Mouse (Mus musculus): ENCODE measurements around the gene AC134908.4. TPM values are rescaled to one million over a fixed set of nuclear protein-coding genes. Genes with fewer than 3 reads are reported as not detected.

Gene AC134908.4
- total RNA-seq (2021), result not detected
- long read RNA-seq, experiment 1, result 0 reads
- long read RNA-seq, experiment 2, result 0 reads

DNA sequence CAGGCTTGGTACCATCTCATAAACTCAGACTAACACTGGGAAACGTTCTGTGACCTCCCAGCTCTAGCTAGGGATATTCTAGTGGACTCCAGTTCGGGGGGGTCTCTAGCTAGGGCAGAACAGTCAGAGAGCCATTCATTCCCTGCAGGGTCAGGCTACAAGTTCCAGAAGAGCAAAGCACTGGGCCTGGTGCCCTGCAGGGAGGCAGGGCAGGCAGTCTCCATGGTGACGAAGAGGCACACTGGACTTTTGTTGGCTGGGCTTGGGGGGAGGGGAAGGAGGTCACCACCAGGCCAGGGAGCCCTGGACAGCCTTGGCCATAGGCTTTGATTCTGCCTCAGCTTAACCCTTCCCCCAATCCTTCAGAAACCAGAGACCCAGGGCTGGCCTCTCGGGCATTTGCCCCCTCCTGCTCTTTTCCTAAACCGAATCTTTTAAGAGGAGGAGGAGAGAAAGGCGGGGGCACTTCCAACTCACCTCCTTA lies at the start of gene AC134908.4:
Gene AC134908.4, minus strand, starts transcription at position 51 of the 484 bp plus-strand sequence.
- no peak for DNase-seq

DNA sequence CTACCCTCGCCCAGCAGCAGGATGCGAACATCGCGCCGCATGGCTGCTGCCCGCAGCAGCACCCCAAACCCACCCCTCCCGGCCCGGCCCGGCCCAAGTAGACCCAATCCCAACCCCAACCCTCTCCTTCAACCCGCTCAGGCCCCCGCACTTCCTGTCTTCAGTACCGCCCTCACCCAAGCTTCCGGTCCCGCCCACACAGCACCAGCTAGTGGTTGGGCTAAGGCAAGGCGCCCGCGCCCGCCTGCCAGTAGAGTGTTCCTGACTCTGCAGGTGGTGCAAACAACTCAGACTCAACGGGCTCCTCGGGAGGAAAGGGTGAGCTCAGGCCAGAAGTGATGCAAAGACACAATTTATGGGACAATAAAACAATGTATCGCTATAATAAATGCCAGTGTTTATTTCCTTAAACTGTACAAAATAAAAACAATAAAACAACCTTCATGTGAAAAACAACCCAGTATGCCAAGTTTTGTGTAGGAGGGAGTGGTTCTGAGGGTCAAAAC lies 49.0 kb upstream of the AC134908.4 start, which contains the start of gene Rhot2:
Gene Rhot2, minus strand, starts transcription at position 456 of the 506 bp plus-strand sequence.
- peak; percentile 94 for DNase-seq

DNA sequence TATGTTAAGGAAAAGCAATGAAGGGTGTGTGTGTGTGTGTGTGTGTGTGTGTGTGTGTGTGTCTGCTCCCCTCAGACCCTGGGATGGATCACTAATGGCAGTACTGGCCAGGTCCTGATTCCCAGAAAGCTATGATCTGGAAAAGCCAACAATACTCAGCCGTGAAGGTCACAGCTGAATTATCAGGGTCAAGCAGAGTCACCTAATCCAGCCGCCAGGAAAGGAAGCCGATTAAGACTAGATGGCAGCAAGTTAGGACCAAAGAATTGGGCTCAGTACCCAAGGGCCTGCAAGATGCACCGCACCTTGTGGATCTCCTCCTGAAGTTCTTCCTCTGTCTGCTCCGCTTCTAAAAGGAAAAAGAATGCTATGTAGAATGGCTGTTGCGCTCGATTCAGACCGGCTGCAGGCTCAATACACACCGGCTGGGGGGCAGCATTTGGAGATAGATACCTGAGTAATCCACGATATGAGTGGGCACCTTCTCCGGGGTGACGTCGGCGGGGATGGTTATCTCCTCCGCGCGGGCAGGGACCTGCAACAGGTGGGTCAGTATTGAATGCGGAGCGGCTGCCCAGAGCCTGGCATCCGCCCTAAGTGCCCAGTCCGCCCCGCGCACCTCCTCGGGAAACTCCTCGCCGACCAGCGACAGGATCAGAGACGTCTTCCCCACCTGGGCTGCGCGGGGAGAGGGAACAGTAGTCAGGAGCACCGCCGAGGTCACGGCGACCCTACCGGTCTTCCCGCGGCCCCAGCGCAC lies 48.4 kb upstream of the AC134908.4 start:
- no peak for DNase-seq

DNA sequence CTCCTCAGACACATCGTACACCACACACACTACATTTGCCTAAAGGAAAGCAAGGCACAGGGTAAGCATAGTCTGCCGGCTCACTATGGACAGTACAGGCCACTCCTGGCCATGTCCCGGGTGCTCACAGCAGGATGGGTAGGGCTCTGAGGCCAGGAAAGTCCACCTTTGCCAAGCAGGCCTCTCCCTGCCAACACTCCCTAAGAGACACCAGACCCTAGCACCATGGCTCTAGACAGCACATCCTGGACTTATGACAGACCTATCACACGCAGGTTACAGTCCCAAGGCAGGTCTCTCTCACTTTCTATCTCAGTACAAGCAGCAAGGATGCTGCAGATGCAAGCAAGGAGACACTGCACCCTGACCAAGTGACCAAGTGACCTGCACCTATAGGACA lies 47.7 kb upstream of the AC134908.4 start:
- no peak for DNase-seq

DNA sequence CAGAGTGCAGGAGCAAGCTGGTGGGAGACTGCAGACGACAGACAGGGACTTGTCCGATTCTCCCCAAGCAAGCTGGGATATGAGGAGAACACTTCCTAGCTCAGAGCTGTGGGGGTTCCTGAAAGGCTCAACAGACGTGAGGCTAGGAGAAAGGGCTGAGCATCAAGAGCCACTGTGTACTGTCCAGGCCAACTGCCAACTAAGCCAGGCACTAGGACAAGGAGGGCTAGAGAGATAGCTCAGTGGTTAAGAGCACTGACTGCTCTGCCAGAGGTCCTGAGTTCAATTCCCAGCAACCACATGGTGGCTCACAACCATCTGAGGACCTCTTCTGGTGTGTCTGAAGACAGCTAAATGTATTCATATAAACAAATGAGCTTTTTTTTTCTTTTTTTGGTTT lies 47.0 kb upstream of the AC134908.4 start:
- DNase-seq, result no peak

DNA sequence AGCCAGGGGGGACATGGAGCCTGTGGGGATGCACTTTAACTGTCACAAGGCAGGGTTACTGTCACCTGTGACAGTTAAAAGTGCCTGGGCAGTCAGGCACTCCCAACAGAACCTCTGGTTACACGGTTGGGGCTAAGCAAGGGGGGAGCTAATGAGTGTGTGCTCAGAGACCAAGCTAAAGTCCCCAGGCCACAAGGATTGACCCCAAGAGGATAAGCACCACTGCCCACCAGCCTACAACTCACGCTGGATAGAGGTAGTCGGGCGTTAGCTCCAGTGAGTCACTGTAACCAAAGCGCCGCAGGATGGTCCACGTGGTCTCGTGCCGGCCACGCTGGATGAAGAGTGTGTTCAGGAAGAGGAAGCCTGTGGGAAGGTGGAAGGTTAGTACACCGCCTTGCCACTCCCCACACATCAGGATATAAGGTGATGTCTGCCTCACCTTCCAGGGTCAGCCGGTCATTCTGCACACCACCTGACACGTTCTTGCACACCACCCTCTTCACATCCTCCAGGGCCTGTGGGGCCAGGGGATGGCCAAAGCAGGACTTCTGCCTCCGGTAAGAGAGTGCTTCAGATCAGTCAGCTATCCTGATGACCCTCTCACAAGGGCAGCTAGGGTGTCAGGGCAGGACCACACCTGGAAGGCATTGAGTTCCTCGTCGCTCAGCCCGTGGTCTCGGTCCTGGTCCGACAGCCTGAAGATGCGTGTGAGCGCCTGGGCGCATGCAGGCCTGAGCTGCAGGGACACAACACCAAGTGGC lies 45.8 kb upstream of the AC134908.4 start, which contains the start of gene Gm20683:
Gene Gm20683, minus strand, starts transcription at position 647 of the 764 bp plus-strand sequence.
- DNase-seq, result no peak

DNA sequence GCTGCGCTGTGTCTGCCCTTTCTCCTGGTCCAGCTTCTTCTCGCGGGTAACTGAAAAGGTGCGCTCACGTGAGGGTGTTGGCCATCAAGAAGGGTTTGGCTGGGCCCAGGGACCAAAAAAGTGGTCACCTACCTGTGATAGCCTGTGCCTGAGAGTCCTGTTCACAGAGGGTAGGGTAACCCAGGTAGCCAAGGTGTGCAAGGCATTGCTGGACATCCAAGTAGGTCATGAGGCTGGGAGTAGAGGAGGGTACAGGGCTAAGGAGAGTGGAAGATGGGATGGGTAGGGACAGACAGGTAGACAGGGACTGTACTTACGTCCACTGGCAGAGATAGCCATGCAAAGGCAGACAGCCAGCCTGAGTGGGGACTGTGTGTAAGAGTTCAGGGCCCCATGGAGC lies 45.1 kb upstream of the AC134908.4 start:
- no peak for DNase-seq

DNA sequence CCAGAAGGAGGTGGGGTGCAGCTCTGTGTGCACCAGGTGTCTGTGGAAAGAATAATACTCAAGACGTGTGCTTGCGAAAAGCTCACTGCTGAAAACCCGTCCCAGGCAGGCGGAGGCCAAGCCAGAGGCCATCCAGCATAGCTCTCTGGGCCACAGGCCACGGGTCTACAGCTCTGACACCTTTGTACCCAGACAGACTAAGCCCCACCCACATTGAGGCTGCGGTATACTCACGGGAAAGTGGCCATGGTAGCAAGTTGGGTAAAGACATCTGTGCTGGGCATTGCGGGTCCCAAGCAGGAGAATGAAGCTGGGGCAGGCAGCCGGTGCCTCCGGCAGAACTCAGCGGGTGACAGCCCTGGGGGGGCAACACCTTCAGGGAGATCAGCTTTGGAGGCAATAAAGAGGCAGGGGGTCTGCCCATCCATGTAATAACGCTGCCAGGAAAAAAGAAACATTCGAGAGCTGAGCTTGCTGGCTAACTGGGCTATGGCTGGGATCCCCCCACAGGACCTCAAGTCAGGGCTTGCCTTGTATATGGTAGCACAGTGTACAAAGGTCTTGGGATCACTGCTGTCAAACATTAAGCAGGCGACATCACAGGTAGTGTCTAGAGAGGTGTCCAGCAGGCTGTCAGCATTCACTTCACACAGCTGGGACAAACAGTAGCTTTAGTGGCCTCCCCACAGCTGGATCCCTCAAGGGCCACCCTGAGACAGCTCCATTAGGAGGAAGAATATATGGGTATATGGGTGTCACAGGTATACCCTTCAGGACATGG lies 44.2 kb upstream of the AC134908.4 start:
- no peak for DNase-seq

DNA sequence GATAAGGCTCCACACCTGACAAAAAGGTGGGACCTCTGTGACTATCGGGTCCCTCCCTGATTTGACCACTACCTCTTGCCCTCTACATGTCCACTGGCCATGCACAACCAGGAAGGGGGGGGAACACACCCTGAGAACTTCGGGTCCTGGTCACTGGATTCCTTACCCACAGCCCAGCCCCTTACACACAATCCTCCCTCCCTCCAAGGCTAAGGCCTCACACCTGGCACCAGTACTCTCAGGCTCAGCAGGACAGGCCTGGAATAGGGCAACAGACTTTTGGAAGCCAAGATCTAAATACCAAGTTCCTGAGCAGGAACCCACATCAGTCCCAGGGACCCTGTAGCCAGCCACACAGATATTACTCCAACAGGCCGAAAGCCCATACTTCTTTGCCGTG lies 43.4 kb upstream of the AC134908.4 start:
- DNase-seq, result peak; percentile 66

DNA sequence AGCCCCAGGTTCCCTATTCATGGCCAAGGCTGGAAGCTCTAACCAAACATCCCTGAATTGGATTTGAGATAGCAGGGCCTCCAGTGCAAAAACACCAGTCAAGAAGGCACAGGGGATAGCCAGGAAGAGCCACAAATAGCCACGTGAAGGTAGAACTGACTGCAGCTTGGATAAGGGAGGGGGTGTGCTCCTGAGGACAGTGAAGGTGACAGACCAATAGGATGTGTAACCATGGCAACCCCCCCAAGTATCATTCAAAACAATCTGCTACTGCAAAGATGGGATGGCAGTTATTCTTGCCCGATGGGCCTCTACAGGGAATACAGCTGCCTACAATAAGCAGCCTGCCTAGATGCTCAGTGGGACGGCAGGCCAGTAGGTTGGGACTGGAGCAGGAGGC lies 42.1 kb upstream of the AC134908.4 start:
- DNase-seq, result no peak

DNA sequence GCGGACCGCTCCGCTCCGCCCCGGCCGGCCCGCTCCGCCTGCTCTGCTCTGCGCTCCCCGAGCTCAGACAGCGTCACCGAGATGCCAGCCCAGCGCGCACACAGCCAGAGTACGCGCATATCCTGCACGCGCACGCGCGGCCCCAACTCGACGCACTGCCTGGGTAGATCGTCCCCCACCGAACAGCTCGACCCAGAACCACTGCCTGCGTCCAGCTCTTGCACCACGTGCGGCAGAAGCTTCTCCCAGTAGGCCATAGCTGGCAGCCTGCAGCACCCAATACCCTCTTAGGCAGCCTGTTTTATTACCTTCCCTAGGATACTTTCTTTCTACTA lies 41.6 kb upstream of the AC134908.4 start, which contains the start of gene Rhbdl1:
Gene Rhbdl1, minus strand, starts transcription at position 220 of the 335 bp plus-strand sequence.
- DNase-seq, result peak; percentile 86

DNA sequence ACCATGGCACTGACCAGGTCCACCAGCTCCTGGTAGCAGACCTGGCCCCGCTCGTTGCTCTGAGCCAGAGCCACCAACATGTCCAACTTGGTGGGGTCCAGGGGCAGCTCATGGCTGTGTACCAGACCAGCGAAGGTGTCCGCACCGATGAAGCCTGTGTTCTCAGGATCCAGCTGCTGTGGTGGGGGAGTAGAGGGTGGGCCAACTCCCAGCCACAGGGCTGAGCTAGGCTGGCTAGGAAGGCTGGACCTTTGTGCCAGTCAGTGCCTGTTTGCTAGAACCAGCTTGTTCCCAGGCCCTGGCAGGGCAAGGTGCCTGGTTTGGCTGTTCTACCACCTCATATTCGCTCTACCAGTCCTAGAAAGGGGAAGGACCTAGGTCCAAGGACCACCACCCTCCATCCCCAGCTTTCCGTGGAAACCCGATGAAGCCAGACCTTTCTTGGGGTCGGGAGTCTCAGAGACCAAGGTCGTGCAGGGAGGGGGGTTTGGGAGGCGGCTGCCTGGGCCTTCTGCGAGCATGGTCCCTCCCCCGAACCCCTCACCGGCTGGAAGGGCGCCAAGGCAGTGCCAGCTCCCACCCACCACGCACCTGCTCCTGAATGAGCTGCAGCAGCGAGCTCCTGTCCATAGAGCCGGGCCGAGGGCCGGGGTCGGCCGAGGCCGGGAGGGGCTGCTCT lies 41.1 kb upstream of the AC134908.4 start:
- DNase-seq, result no peak

DNA sequence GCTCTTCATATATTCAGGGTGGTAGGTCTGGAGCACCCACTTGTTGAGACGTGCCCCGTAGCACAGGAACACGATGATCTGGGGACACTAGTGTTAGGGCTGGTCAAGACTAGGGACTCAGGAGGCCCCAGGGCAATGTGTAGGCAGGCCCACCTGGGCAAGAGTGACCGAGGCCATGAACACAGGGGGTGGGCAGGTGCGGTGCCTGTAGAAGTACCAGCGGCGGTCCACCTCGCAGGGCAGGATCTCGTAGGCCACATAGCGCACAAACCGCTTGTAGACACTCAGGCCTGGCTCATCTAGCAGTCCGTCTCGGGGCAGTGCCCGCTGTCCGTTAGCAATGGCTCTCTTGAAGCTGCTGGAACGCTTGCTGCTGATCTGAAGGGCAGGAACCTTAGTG lies 40.4 kb upstream of the AC134908.4 start:
- DNase-seq, result no peak

DNA sequence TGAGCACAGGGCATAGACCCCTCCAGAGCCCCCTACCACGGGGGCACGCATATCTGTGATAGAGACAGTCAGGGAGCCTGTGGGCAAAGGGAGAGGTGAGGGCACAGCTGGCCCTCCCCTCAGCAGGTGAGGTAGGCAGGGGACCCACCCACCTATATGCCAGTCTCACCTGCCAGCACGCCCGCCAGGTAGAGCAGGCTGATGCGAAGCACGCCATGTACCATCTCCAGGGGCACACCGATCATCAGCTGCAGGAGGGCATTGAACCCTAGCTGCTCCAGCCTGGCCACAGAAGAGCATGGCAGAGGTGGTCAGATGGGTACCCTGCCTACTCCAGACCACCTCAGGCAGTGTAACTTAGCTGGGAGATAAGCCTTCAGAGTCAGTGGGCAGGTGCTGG lies 39.8 kb upstream of the AC134908.4 start:
- DNase-seq, result no peak

DNA sequence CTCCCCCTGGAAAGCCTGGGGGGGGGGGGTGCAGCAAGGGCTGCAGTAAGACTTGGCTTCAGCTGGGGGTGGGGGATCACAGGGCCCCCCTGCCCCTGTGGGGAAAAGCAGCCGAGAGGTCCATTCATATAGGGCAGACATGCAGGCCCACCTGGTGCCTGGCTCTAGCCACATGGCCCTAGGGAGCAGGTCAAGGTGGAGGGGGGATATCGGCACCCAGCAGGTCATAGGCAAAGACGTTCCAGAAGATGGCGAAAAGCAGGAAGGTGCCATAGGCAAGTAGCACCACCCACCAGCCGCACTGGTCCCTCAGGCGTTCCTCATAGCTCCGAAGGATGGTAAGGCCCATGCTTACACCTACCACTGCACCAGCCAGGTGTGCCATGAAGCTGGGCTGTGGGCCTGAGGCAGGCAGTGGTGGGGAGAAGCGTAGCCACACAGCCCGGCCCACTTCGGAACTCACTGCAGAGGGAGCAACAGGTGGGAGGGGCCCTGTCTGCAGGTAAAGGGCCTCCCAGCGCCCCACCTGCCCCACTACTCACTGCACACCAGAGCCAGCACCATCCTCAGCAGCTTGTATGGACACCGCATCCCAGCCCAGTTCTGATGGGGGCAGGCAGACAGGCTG lies 39.2 kb upstream of the AC134908.4 start:
- no peak for DNase-seq

DNA sequence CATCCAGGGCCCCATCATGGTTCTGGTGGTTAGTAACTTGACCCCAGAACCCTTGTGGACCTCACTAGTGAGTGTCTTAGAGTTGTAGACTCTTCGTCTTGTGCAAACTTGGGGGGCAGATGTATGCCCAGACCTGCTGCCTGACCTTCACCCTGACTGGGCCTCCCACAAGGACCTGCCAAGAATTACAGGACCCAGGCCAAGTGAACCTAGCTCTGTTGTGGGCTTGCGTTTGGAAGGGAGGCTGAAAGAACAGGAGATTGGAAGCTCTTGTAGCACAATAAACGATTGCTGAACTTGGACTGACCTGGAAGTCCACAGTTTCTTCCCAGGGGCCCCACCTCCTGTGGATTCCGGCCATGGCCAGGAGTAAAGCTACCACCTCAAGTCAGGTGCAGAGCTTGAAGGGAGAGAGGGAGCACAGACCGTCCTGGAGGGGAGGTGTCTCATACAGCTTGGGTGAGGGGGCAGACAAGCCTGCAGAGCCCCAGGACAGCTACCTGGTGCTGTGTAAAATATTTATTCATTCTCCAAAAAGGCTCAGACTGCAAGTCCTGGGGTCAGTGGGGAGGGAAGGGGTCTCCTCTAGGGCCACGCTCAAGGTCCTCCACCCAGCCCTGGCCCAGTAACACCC lies 38.6 kb upstream of the AC134908.4 start:
- DNase-seq, result no peak

DNA sequence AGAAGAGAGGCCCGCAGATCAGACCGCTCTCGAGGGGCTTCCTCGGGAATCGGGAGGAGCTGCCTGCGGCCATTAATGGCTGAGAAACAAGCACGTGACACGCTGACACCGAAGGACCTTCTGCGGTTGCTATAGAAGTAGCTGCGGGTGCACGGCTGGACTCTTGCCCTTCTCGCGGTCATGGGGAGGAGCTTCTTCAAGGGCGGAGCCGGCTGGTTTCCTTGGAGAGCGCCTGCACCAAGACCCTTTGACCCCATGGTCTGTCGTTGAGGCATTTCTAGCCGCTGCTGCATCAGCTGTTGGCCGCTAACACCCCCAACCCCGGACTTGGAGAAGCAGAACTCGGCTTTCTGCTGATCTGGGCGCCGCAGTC lies 37.8 kb upstream of the AC134908.4 start, which contains the start of gene Stub1:
Gene Stub1, minus strand, starts transcription at position 114 of the 373 bp plus-strand sequence.
- DNase-seq, result peak; percentile 91

DNA sequence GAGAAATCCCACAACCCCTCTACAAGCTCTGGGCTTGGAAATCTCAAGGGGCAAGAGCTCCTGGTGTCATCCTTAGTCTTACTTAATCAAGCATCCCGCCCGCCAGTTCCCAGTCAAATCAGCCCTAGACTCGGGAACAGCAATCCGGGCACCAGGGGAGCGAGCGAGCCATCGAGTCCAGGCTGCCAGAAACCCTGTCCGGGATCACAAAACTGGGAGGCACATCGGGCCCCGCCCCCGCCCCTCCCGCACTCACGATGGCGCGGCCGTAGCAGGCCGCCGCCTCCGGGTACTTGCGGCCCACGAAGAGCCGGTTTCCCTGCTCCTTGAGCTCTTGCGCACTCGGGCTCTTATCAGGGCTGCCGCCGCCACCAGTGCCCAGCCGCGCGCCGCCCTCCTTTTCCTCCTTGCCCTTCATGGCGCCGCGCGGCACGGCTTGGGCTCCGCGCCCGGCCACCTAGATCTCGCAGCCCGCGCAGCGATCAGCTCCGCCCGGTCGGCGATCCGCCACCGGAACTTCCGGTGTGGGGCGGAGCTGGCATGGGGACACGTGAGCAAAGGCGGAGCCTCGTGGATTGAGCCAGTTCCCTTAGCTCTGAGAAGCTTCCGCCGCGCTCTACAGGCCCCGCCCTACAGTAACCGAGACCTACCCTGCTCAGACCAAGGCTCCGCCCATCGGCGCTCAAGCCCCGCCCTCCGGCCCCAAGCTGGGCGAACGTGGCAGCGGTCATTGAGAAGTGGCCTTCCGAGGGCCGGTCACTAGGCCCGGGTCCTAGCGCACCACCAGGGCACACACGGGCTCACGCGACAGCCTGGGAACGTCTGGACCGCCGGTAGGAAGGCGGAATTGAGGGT lies 37.2 kb upstream of the AC134908.4 start:
- peak; percentile 99 for DNase-seq
